Mouse (Mus musculus) thymus, postnatal 14 days (tissue): ENCODE measurements around the gene Actl6a.

ENCODE experiments used
- DNase-seq: peaks from one replicate; pipeline ENCODE4 v3.0.0; 2021

Actl6a gene

DNA sequence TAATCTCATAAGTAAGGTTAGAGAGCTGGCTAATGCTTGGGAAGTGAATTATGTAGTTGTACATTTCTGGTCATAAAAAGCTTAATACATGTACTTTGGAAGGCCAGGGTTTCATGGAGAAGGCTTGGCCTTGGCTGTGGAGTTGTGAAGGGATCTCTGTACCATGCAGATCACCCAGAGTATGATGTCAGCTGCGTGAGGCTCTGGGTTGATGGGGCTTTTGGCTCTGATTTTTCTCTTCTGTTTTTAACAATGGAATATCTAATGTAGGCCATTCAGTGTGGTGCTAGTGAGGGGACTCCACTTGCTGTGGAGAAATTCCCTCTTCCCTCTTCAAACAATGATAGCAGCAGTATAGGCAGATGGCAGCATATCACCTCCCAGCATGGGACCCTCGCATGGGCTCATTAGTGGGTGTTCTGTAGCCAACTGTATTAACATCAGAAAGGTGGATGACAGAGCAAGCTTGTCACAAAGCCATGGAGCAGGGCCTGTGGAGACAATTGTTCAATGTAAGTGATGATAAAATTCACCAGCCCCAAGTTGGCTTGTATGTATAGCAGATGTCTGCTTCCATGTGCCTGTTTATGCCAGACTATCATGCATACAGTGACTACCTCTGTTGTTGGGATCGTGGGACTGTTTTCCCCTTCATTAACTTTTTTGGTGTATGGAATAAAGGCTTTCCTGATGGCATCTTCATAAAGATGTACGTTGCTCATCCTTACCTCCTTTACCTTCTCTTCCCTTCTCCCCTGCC, 43.9 kb downstream of the Actl6a start:
- no peak for DNase-seq

- no peak for DNase-seq
Observed at GRCm38 (mm10) chr3:32754384-32754915, 48.4 kb downstream of the Actl6a start.

DNA sequence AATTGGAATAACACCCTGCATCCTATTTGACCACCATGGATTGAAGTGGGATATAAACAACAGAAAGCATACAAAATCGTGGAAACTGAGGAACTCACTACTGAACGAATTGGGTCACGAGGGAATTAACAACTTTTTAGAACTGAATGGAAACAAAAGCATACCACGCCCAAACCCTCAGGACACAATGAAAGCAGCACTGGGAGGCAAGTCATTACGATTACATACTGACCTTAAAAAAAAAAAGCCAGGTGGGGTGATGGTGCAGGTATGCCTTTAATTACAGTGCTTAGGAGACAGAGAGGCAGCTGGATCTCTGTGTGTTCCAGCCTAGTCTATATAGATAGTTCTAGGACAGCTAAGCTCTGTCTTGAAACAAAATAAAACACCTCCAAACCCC, 53.1 kb downstream of the Actl6a start:
- no peak for DNase-seq

GRCm38 (mm10) chr3:32762962-32763361, 56.9 kb downstream of the Actl6a start:
- DNase-seq = no peak

DNA sequence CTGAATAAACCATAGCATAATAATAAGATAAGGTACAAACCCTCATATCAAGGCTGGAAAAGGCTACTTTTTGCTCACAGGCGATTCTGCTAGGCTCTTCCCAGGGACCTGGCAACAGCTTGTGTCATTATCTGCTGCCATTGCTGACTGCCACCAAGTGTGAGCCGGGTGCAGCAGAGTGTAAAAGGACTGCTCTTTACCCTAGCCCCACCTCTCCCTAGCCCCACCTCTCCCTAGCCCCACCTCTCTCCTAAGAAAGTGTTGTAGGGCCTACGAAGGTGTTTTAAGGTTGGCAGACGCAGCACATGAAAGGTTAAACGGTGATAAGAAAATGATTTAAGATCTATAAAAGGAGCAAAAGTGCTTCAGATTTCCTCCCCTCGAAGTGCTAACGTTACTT, 57.8 kb downstream of the Actl6a start:
- DNase-seq = no peak

DNA sequence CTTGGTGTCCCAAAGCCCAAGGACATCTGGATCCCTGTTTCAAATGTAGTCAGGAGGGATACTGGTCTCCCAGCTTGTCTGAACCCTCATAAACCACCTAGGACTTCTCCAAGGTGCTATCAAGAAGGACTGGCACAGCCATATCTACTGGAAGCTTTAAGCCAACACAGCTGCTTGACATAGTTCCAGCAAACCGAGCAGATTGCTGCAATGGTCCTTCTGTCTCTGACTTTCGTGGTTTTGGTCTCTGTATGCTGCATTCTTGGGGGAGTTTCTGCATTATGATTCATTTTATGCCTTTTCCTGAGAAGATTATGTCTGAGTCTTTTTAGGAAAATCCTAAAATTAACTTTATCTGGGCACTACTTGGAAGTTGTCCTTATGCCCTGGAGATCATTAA, 64.7 kb downstream of the Actl6a start:
- DNase-seq = no peak
